Mouse (Mus musculus) hindbrain, embryonic 16.5 days (tissue): ENCODE results near the gene Olfr382. TPM values are rescaled to one million over a fixed set of nuclear protein-coding genes. Genes with fewer than 3 reads are reported as not detected.
"Not testable (repeated sequence)": the region's sequence is repeated elsewhere in the genome, so short reads cannot be mapped to it uniquely, and the experiment has no call there.

ENCODE experiments used
- ATAC-seq: fragments of 200-750 bp; cut with Nextera tagmentation; 2 replicates; pipeline ENCODE4 v1.8.0; 2017; ENCODE audit warnings: moderate TSS enrichment, moderate library complexity
- H3K27ac ChIP-seq: fragments of 300-500 bp; sonication (generic); 2 replicates; pipeline ENCODE4 v1.5.1; 2014; ENCODE audit warnings: low read depth, mild to moderate bottlenecking, control low read depth, low read length, moderate library complexity
- H3K27me3 ChIP-seq: fragments of 300-500 bp; sonication (generic); replicated peaks from 2 replicates; pipeline ENCODE4 v1.6.1; 2014; ENCODE audit warnings: low read length; ENCODE audit not compliant: control insufficient read depth, insufficient read depth
- H3K36me3 ChIP-seq: fragments of 300-500 bp; sonication (generic); 2 replicates; pipeline ENCODE4 v1.6.1; 2014; ENCODE audit warnings: mild to moderate bottlenecking, low read length, moderate library complexity, mixed read lengths; ENCODE audit not compliant: control insufficient read depth, insufficient read depth
- H3K4me1 ChIP-seq: fragments of 300-500 bp; sonication (generic); 2 replicates; pipeline ENCODE4 v1.6.1; 2014; ENCODE audit warnings: low read depth, low read length; ENCODE audit not compliant: control insufficient read depth, insufficient read depth
- H3K4me2 ChIP-seq: fragments of 300-500 bp; sonication (generic); 2 replicates; pipeline ENCODE4 v1.6.1; 2014; ENCODE audit warnings: mild to moderate bottlenecking, low read length, control low read depth, moderate library complexity
- H3K4me3 ChIP-seq: fragments of 300-500 bp; sonication (generic); 2 replicates; pipeline ENCODE4 v1.5.1; 2014; ENCODE audit warnings: mild to moderate bottlenecking, low read length, control low read depth, moderate library complexity
- H3K9ac ChIP-seq: fragments of 300-500 bp; sonication (generic); 2 replicates; pipeline ENCODE4 v1.6.1; 2014; ENCODE audit warnings: low read depth, mild to moderate bottlenecking, control low read depth, low read length, moderate library complexity
- H3K9me3 ChIP-seq: fragments of 300-500 bp; sonication (generic); 2 replicates; pipeline ENCODE4 v1.6.1; 2014; ENCODE audit warnings: mild to moderate bottlenecking, low read length, moderate library complexity; ENCODE audit not compliant: control insufficient read depth
- WGBS: fragments of 180-500 bp; shearing (Covaris S2); extraction: QIAGEN DNeasy Blood & Tissue Kit; methylation state at CpG from one replicate; pipeline ENCODE4 v1.1.7; 2014; 5-methylcytosine and 5-hydroxymethylcytosine counted together
- polyA plus RNA-seq: library from polyadenylated mRNA; unstranded; fragments of >200 nt; fragmentation: Nextera tagmentation; extraction: Ambion mirVana; gene quantifications from 2 replicates; pipeline ENCODE4 v1.2.1, GENCODE M21; 2015

The Olfr382 gene
- polyA plus RNA-seq: not detected in 2 replicates

- no peak within 1 kb of the TSS for H3K4me3 ChIP-seq
- no peak for ATAC-seq
- H3K9me3 ChIP-seq: peaks cover 7% of the 10 kb centered on the region; the same call in 1 of the 2 replicates
- no peak within 1 kb of the TSS for H3K4me2 ChIP-seq
- no peak within 1 kb of the TSS for H3K27ac ChIP-seq
- H3K9ac ChIP-seq: no peak within 1 kb of the TSS
- H3K27me3 ChIP-seq: no peaks in the 10 kb centered on the region
- H3K36me3 ChIP-seq: no peaks in the 10 kb centered on the region
- H3K4me1 ChIP-seq: no peaks in the 10 kb centered on the region
These were observed at the start of gene Olfr382 for GRCm38 (mm10) chr11:73517097-73517496. Olfr382 (minus strand) TSS chr11:73517197.

- not testable (repeated sequence) for ATAC-seq, H3K27ac ChIP-seq, H3K4me2 ChIP-seq, H3K9ac ChIP-seq, H3K9me3 ChIP-seq, H3K27me3 ChIP-seq, H3K4me3 ChIP-seq, H3K4me1 ChIP-seq, H3K36me3 ChIP-seq
- 88% methylated on average over 1 of the region's 1 CpGs for WGBS
These were observed 12.0 kb upstream of the Olfr382 start for GRCm38 (mm10) chr11:73528971-73529370.

GRCm38 (mm10) chr11:73491503-73491902 is 25.5 kb downstream of the Olfr382 start, which contains the start of gene Olfr381:
Olfr381 (minus strand) TSS chr11:73491603.
- ATAC-seq: no peak
- no peaks in the 10 kb centered on the region for H3K27me3 ChIP-seq

More at GRCm38 (mm10) chr11:73491503-73491902, 25.5 kb downstream of the Olfr382 start, which contains the start of gene Olfr381:
- no peak within 1 kb of the TSS for H3K4me2 ChIP-seq
- H3K9me3 ChIP-seq: peaks cover 2% of the 10 kb centered on the region; the same call in 1 of the 2 replicates
- no peak within 1 kb of the TSS for H3K9ac ChIP-seq
- no peaks in the 10 kb centered on the region for H3K4me1 ChIP-seq
- H3K4me3 ChIP-seq: no peak within 1 kb of the TSS
- no peak within 1 kb of the TSS for H3K27ac ChIP-seq
- H3K36me3 ChIP-seq: no peaks in the 10 kb centered on the region

Other genes with a start within 250 kb of the Olfr382 start
- 0.34 TPM in 2 replicates for gene Trpv3, start 249.8 kb downstream of the Olfr382 start, polyA plus RNA-seq
- gene Aspa, start 187.6 kb downstream of the Olfr382 start, polyA plus RNA-seq: 2.7 and 4.6 TPM in 2 replicates
- gene Gm49340, start 187.5 kb downstream of the Olfr382 start, polyA plus RNA-seq: not detected in 2 replicates
- 0.12 and 0.20 TPM in 2 replicates for gene Spata22, start 187.5 kb downstream of the Olfr382 start, polyA plus RNA-seq
- not detected in 2 replicates for gene Olfr20, start 166.4 kb downstream of the Olfr382 start, polyA plus RNA-seq
- not detected in 2 replicates for gene Olfr376, start 146.0 kb downstream of the Olfr382 start, polyA plus RNA-seq
- gene Olfr1, start 117.6 kb downstream of the Olfr382 start, polyA plus RNA-seq: not detected in 2 replicates
- gene Olfr378, start 88.7 kb downstream of the Olfr382 start, polyA plus RNA-seq: not detected in 2 replicates
- gene Olfr380, start 59.7 kb downstream of the Olfr382 start, polyA plus RNA-seq: not detected in 2 replicates
- gene Olfr381, start 25.6 kb downstream of the Olfr382 start, polyA plus RNA-seq: not detected in 2 replicates
- not detected in 2 replicates for gene Olfr385, start 75.8 kb upstream of the Olfr382 start, polyA plus RNA-seq
- not detected in 2 replicates for gene Olfr384, start 81.4 kb upstream of the Olfr382 start, polyA plus RNA-seq
- not detected in 2 replicates for gene Zfp735, start 171.6 kb upstream of the Olfr382 start, polyA plus RNA-seq